Mouse (Mus musculus) stomach, postnatal 0 days (tissue): ENCODE data around the gene Gtpbp8. TPM values are rescaled to one million over a fixed set of nuclear protein-coding genes. Genes with fewer than 3 reads are reported as not detected.
A peak's percentile ranks its signal among the peaks of the same experiment; 100 is the strongest.

Experiments used
- ATAC-seq: fragments of 200-750 bp; cut with Nextera tagmentation; 2 replicates; pipeline ENCODE4 v1.8.0; 2017; ENCODE audit not compliant: low FRiP score, low TSS enrichment
- DNase-seq: peaks from one replicate; pipeline ENCODE4 v3.0.0-alpha.2; 2016; ENCODE audit warnings: low spot score
- H3K27ac ChIP-seq: fragments of 300-500 bp; sonication (generic); replicated peaks from 2 replicates; pipeline ENCODE4 v1.5.1; 2014; ENCODE audit warnings: mild to moderate bottlenecking, control low read depth
- H3K27me3 ChIP-seq: fragments of 300-500 bp; sonication (generic); 2 replicates; pipeline ENCODE4 v1.6.1; 2014; ENCODE audit warnings: low read length; ENCODE audit not compliant: control insufficient read depth, insufficient read depth
- H3K36me3 ChIP-seq: fragments of 300-500 bp; sonication (generic); 2 replicates; pipeline ENCODE4 v1.6.1; 2014; ENCODE audit warnings: low read length, mixed read lengths; ENCODE audit not compliant: control insufficient read depth, insufficient read depth
- H3K4me1 ChIP-seq: fragments of 300-500 bp; sonication (generic); replicated peaks from 2 replicates; pipeline ENCODE4 v1.6.1; 2014; ENCODE audit warnings: antibody characterized with exemption; ENCODE audit not compliant: control insufficient read depth, insufficient read depth
- H3K4me2 ChIP-seq: fragments of 300-500 bp; sonication (generic); replicated peaks from 2 replicates; pipeline ENCODE4 v1.6.1; 2014; ENCODE audit warnings: low read depth, mild to moderate bottlenecking, control low read depth, moderate library complexity
- H3K4me3 ChIP-seq: fragments of 300-500 bp; sonication (generic); 2 replicates; pipeline ENCODE4 v1.5.1; 2014; ENCODE audit warnings: low read depth, low read length, control low read depth
- H3K9ac ChIP-seq: fragments of 300-500 bp; sonication (generic); 2 replicates; pipeline ENCODE4 v1.6.1; 2014; ENCODE audit warnings: mild to moderate bottlenecking, low read length, control low read depth, mixed read lengths
- H3K9me3 ChIP-seq: fragments of 300-500 bp; sonication (generic); 2 replicates; pipeline ENCODE4 v1.6.1; 2016; ENCODE audit warnings: low read length; ENCODE audit not compliant: control insufficient read depth
- CTCF ChIP-seq: IDR thresholded peaks from 2 replicates; pipeline ENCODE4 v1.5.1; 2016; ENCODE audit warnings: antibody characterized with exemption, low read depth, mild to moderate bottlenecking, moderate library complexity
- EP300 ChIP-seq: optimal IDR thresholded peaks from 2 replicates; pipeline ENCODE3; 2016; ENCODE audit warnings: antibody characterized with exemption
- WGBS: fragments of 180-500 bp; shearing (Covaris S2); extraction: QIAGEN DNeasy Blood & Tissue Kit; methylation state at CpG from one replicate; pipeline ENCODE4 v1.1.7; 2014; 5-methylcytosine and 5-hydroxymethylcytosine counted together
- polyA plus RNA-seq: library from polyadenylated mRNA; unstranded; fragments of >200 nt; fragmentation: Nextera tagmentation; extraction: Ambion mirVana; gene quantifications from 2 replicates; pipeline ENCODE4 v1.2.1, GENCODE M21; 2015

Gtpbp8 gene
- polyA plus RNA-seq, 1 experiment from 2014 or later, result 19.8 TPM

- Histone ChIP-seq H3K9me3 (no peaks in the 10 kb centered on the region), H3K27ac (peak within 1 kb of the TSS; percentile 95), H3K4me3 (peak within 1 kb of the TSS; percentile 81), H3K36me3 (peaks cover 2% of the 10 kb centered on the region; the same call in 1 of the 2 replicates), H3K4me1 (no peaks in the 10 kb centered on the region), H3K9ac (peak within 1 kb of the TSS; percentile 87), H3K27me3 (no peaks in the 10 kb centered on the region), H3K4me2 (peak within 1 kb of the TSS; percentile 83)
- TF ChIP-seq EP300, result peak; percentile 17
- no peak; the same call in 1 of the 2 replicates for TF ChIP-seq CTCF
- ATAC-seq, result peak; percentile 99
- under 1% methylated on average over 59 of the region's 64 CpGs for WGBS
- DNase-seq, result peak; percentile 96
Measured at GRCm38 (mm10) chr16:44724083-44724787, 21.9 kb downstream of the Gtpbp8 start, which contains the start of gene Nepro. TSS of gene Nepro (plus strand) at chr16:44724301.

- H3K36me3 ChIP-seq, result peaks cover 2% of the 10 kb centered on the region; the same call in 1 of the 2 replicates
- H3K9me3 ChIP-seq, result no peaks in the 10 kb centered on the region
- no peak overlapping the region for H3K4me2 ChIP-seq
- no peak overlapping the region for H3K9ac ChIP-seq
- no peaks in the 10 kb centered on the region for H3K27me3 ChIP-seq
- no peaks in the 10 kb centered on the region for H3K4me1 ChIP-seq
- no peak overlapping the region for H3K4me3 ChIP-seq
- TF ChIP-seq CTCF, result no peak
- ATAC-seq (no peak), DNase-seq (no peak)
- 79% methylated on average over 2 of the region's 2 CpGs for WGBS
- no peak overlapping the region for H3K27ac ChIP-seq
Measured at GRCm38 (mm10) chr16:44722666-44723065, 23.5 kb downstream of the Gtpbp8 start.

DNA sequence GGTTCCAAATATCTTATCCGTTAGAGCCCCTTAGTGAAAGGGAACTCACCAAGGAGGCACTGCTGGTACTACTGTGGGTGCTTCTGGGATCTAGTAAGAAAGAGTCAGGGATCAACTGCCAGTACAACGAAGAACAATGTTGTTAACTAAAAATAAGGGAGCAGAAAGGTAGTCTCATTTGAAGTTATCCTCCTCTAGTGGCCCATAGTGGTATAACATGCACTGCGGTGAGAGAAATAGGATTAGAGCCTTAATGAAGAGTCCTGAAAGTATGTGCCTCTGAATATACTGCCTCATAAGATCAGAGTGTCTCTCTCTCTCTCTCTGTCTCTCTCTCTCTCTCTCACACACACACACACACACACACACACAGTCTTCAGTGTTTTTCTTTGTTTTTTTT, 25.6 kb downstream of the Gtpbp8 start:
- WGBS, result 78% methylated on average over 3 of the region's 3 CpGs

GRCm38 (mm10) chr16:44719349-44719748, 26.8 kb downstream of the Gtpbp8 start:
- DNase-seq (no peak), ATAC-seq (no peak)
- WGBS, result 54% methylated on average over 7 of the region's 7 CpGs
- H3K27me3 ChIP-seq, result no peaks in the 10 kb centered on the region
- H3K9ac ChIP-seq, result no peak overlapping the region
- H3K36me3 ChIP-seq, result peaks cover 2% of the 10 kb centered on the region; the same call in 1 of the 2 replicates
- no peak overlapping the region for H3K27ac ChIP-seq
- no peaks in the 10 kb centered on the region for H3K9me3 ChIP-seq
- H3K4me3 ChIP-seq, result no peak overlapping the region
- H3K4me1 ChIP-seq, result no peaks in the 10 kb centered on the region
- TF ChIP-seq CTCF, result no peak
- TF ChIP-seq EP300, result no peak
- no peak overlapping the region for H3K4me2 ChIP-seq

More for the DNA sequence above, 25.6 kb downstream of the Gtpbp8 start:
- DNase-seq (no peak), ATAC-seq (no peak)
- TF ChIP-seq EP300 (no peak), CTCF (peak; percentile 69)
- no peak overlapping the region for H3K9ac ChIP-seq
- no peak overlapping the region for H3K4me3 ChIP-seq
- no peaks in the 10 kb centered on the region for H3K27me3 ChIP-seq
- H3K4me2 ChIP-seq, result no peak overlapping the region
- H3K9me3 ChIP-seq, result no peaks in the 10 kb centered on the region
- H3K4me1 ChIP-seq, result no peaks in the 10 kb centered on the region
- H3K36me3 ChIP-seq, result peaks cover 2% of the 10 kb centered on the region; the same call in 1 of the 2 replicates
- no peak overlapping the region for H3K27ac ChIP-seq

- no peak overlapping the region for H3K4me3 ChIP-seq
- peaks cover 2% of the 10 kb centered on the region; the same call in 1 of the 2 replicates for H3K36me3 ChIP-seq
- no peak overlapping the region for H3K27ac ChIP-seq
- H3K9me3 ChIP-seq, result no peaks in the 10 kb centered on the region
- no peak overlapping the region for H3K4me2 ChIP-seq
- no peak overlapping the region for H3K9ac ChIP-seq
- TF ChIP-seq CTCF (peak; percentile 54), EP300 (no peak)
- 72% methylated on average over 2 of the region's 2 CpGs for WGBS
- ATAC-seq (no peak), DNase-seq (no peak)
- H3K27me3 ChIP-seq, result no peaks in the 10 kb centered on the region
- H3K4me1 ChIP-seq, result no peaks in the 10 kb centered on the region
Measured at GRCm38 (mm10) chr16:44717838-44718237, 28.3 kb downstream of the Gtpbp8 start.

DNA sequence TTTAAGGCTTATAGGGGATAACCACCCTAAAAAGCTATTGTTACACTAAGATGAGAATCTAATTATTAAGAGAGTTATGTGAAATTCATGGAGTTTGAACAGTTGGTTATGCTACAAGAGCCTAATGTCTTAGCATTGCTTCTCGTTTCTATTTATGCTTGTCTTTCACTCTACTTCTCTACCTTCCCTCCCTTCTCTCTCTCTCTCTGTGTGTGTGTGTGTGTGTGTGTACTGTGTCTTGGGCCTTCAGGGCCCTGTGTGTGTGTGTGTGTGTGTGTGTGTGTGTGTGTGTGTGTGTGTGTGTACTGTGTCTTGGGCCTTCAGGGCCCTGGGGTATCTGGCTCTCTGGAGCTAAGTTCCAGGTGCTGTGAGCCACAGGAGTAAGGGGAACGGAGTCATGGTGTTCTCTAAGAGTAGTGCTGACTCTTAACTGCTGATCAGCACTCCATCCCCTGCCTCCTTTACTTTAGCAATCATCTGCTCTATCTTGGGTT, 29.0 kb downstream of the Gtpbp8 start:
- ATAC-seq (peak; percentile 46), DNase-seq (no peak)
- Histone ChIP-seq H3K4me1 (no peaks in the 10 kb centered on the region), H3K4me2 (no peak overlapping the region), H3K9ac (no peak overlapping the region), H3K9me3 (no peaks in the 10 kb centered on the region), H3K36me3 (peaks cover 2% of the 10 kb centered on the region; the same call in 1 of the 2 replicates), H3K27ac (no peak overlapping the region), H3K4me3 (no peak overlapping the region), H3K27me3 (no peaks in the 10 kb centered on the region)
- no peak for TF ChIP-seq EP300
- TF ChIP-seq CTCF, result no peak
- 82% methylated on average over 2 of the region's 2 CpGs for WGBS
